Mouse (Mus musculus) thymus, adult 2 months (tissue): ENCODE measurements at regions not wholly inside any gene's neighbourhood (a gene's known extent, or its start where the extent isn't known, plus 50 kb on each side); places are given as distances from the start of the nearest gene placed in this dataset.

ENCODE experiments used
- CTCF ChIP-seq: fragments of 200-500 bp; IDR thresholded peaks from 2 replicates; pipeline ENCODE4 v1.5.1; 2012; ENCODE audit warnings: mild to moderate bottlenecking, control low read depth, low read length, moderate library complexity, borderline replicate concordance; ENCODE audit not compliant: control insufficient read depth, poor library complexity, insufficient read depth; ENCODE audit errors: extremely low read depth
- POLR2A ChIP-seq: fragments of 200-500 bp; IDR thresholded peaks from 2 replicates; pipeline ENCODE4 v1.6.1; 2012; ENCODE audit warnings: mild to moderate bottlenecking, low read length, control low read depth, moderate library complexity; ENCODE audit not compliant: control insufficient read depth, poor library complexity, insufficient read depth; ENCODE audit errors: extremely low read depth

DNA sequence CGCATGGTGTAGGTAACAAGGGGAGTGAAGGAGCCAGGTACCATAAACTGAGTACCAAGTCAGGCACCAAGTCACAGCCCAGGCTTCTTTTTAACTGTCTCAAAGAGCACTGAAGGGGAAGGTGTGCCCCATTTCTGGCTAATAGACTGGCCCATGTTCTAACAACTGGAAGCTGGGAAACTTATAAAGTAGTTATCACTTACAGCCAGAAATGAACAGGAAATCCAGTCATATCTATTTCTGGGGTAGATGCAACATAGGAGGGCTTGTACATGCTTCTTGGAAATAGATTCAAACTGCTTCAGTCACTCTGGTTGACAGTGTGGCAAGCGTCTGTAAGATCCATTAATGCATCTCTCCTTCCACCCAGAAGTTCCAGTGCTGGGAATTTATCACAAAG, 635.3 kb upstream of the Fam160b2 start:
- TF ChIP-seq POLR2A (no peak), CTCF (no peak)
